Mouse (Mus musculus): Measurements from ENCODE around the gene Gm9508. TPM values are rescaled to one million over a fixed set of nuclear protein-coding genes. Genes with fewer than 3 reads are reported as not detected.
"Not testable (repeated sequence)": the region's sequence is repeated elsewhere in the genome, so short reads cannot be mapped to it uniquely, and the experiment has no call there.

Gm9508 gene
- not detected for total RNA-seq (2021)
- long read RNA-seq, experiment 1: 0 reads
- long read RNA-seq, experiment 2: 0 reads

DNA sequence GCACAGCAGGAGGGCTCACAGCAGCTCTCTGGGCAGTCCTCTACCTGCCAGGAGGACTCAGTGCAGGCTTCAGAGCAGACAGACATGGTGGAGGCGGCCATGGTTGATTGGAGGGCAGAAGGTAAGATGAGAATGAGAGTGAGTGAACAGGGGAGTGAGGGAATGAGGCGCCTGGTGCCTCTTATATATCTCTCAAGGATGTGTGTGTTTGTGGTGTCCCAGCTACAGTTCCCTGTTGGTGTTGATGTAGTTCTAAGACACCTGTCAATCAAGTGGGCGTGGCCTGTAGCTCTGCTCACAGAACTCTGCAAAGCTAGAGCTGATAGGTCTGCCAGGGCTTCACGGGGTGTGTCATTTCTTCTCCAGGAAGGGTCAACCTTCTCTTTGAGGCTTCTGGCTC lies at the start of gene Gm9508:
TSS of gene Gm9508 (minus strand) at position 101 of the 400 bp plus-strand sequence.
- no peak within 1 kb of the TSS for H3K4me3 ChIP-seq
- TF ChIP-seq CTCF (conservative IDR thresholded peaks at IDR 0.05): no peak
- DNase-seq (ENCODE audit: low spot score in 2 of 2): no peak
- no peak within 1 kb of the TSS for H3K27ac ChIP-seq

DNA sequence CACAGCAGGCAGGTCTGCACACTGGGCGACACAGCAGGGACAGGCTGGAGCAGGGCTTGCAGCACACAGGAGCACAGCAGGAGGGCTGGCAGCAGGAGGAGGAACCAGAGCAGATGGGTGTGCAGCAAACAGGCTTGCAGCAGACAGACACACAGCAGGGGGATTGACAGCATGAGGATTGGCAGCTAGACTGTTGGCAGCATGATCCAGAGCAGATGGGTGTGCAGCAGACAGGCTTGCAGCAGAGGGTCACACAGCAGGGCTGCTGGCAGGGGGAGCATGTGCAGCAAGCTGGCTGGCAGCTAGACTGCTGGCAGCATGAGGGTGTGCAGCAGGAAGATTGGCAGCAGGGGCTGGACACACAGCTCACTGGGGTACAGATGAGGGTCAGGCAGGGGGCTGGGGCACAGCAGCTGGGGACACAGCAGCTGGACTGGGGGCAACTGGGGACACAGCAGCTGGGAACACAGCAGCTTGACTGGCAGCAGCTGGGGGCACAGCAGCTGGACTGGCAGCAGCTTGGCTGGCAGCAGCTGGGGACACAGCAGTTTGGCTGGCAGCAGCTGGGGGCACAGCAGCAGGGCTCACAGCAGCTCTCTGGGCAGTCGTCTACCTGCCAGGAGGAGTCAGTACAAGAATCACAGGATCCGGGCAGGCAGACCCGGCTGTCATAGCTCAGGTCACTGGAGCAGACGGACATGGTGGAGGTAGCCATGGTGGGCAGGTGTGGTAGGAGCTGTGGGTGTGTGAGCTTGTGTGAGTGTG lies 45.1 kb upstream of the Gm9508 start, which contains the start of gene Gm18596:
TSS of gene Gm18596 (minus strand) at position 715 of the 765 bp plus-strand sequence.
- DNase-seq (ENCODE audit: low spot score in 2 of 2); H3K27ac ChIP-seq; H3K4me3 ChIP-seq: not testable (repeated sequence)

GRCm38 (mm10) chr10:77738929-77739328 lies 41.9 kb upstream of the Gm9508 start:
- DNase-seq (ENCODE audit: low spot score in 2 of 2): no peak
- H3K27ac ChIP-seq: no peak overlapping the region
- no peak for TF ChIP-seq CTCF (conservative IDR thresholded peaks at IDR 0.05)
- no peak overlapping the region for H3K4me3 ChIP-seq

DNA sequence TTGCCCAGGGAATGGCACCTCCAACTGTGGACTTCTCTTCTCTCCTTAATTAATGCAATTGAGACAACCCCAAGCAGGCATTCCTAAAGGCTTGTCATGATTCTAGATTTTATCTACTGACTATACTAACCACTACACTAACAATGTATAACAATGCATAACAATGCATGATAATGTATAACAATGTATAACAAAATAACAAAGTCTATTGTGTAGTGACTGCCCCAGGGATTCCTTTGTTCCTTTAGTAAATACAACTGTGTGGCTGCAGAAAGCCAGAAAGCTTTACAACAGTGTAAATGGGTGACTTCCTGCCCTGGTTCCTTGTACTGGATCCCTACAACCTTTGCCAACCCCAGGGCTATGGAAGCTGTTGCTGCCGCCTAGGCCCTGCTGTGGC lies 38.9 kb upstream of the Gm9508 start:
- no peak for DNase-seq (ENCODE audit: low spot score in 2 of 2)
- no peak overlapping the region for H3K4me3 ChIP-seq
- H3K27ac ChIP-seq: no peak overlapping the region
- TF ChIP-seq CTCF (conservative IDR thresholded peaks at IDR 0.05): no peak

- no peak overlapping the region for H3K27ac ChIP-seq
- DNase-seq (ENCODE audit: low spot score in 2 of 2): no peak
- no peak overlapping the region for H3K4me3 ChIP-seq
- peak; percentile 60 for TF ChIP-seq CTCF (conservative IDR thresholded peaks at IDR 0.05)
Observed at GRCm38 (mm10) chr10:77729241-77729640, 32.2 kb upstream of the Gm9508 start.

- peak; percentile 61 for TF ChIP-seq CTCF (conservative IDR thresholded peaks at IDR 0.05)
- Histone ChIP-seq H3K4me3 (no peak overlapping the region), H3K27ac (no peak overlapping the region)
- no peak for DNase-seq (ENCODE audit: low spot score in 2 of 2)
Observed at GRCm38 (mm10) chr10:77728280-77728679, 31.2 kb upstream of the Gm9508 start.

DNA sequence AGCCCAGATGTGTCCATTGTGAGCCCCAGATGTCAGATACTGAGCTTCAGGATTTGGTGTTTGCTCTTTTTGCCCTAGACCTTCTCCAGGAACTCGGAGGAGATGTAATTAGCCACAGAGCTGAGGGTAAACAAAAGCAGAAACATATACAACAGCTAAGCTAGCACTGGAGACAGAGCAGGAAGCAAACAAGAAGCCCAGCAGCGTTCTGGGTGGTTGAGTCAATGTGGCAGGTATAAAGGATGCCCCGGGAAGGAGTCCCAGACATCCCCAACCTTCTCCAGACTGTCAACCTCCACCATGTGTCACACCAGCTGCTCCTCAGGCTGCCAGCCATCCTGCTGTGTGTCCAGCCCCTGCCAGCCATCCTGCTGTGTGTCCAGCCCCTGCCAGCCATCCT lies 29.2 kb upstream of the Gm9508 start, which contains the start of gene Gm10100:
TSS of gene Gm10100 (plus strand) at position 301 of the 400 bp plus-strand sequence.
- no peak within 1 kb of the TSS for H3K27ac ChIP-seq
- DNase-seq (ENCODE audit: low spot score in 2 of 2): no peak
- no peak within 1 kb of the TSS for H3K4me3 ChIP-seq
- TF ChIP-seq CTCF (conservative IDR thresholded peaks at IDR 0.05): no peak

- no peak overlapping the region for H3K27ac ChIP-seq
- no peak for DNase-seq (ENCODE audit: low spot score in 2 of 2)
- peak; percentile 47 for TF ChIP-seq CTCF (conservative IDR thresholded peaks at IDR 0.05)
- no peak overlapping the region for H3K4me3 ChIP-seq
Observed at GRCm38 (mm10) chr10:77724855-77725254, 27.8 kb upstream of the Gm9508 start.

GRCm38 (mm10) chr10:77720299-77720698 lies 23.3 kb upstream of the Gm9508 start, which contains the start of gene Krtap12-1:
Krtap12-1 (plus strand) TSS chr10:77720599.
- not testable (repeated sequence) for H3K27ac ChIP-seq; H3K4me3 ChIP-seq; DNase-seq (ENCODE audit: low spot score in 2 of 2)

- Histone ChIP-seq H3K27ac (no peak within 1 kb of the TSS), H3K4me3 (no peak within 1 kb of the TSS)
- DNase-seq (ENCODE audit: low spot score in 2 of 2): no peak
- no peak for TF ChIP-seq CTCF (conservative IDR thresholded peaks at IDR 0.05)
Observed at GRCm38 (mm10) chr10:77715507-77715906, 18.5 kb upstream of the Gm9508 start, which contains the start of gene Gm10142. Gm10142 (plus strand) TSS chr10:77715807.

DNA sequence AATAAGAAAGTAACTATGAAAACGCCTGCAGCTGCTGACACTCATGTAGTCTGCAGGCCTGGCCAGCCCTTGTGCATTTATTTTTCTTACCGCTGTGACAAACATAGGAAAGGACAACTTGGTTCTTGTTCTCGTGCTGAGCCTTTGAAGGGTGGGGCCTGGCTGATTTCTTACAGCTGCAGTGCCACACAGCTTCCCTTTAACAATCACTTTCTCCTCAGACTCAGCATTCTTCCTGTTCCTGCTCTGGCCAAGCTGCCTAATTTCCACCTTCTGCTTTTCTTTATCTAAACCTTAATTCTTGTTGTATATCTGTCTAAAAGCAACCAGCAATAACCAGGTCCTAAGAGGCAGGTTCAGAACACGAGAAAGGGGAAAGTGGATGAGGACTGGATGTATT lies 16.7 kb upstream of the Gm9508 start:
- H3K4me3 ChIP-seq: no peak overlapping the region
- no peak for TF ChIP-seq CTCF (conservative IDR thresholded peaks at IDR 0.05)
- no peak for DNase-seq (ENCODE audit: low spot score in 2 of 2)
- no peak overlapping the region for H3K27ac ChIP-seq

DNA sequence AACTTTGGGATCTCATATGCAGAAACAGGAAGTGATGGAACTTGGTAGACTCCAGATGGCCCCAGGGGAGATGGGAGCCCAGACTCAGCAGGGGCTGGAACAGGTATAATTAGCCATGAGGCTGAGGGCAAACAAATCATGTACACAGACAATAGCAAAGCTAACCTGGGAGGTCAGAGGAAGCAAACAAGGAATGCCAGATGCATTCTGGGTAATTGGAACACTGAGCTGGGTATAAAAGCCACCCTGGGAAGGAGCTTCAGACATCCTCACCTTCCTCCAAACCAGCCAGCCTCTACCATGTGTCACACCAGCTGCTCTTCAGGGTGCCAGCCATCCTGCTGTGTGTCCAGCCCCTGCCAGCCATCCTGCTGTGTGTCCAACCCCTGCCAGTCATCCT lies 14.1 kb upstream of the Gm9508 start, which contains the start of gene Gm10024:
TSS of gene Gm10024 (plus strand) at position 301 of the 400 bp plus-strand sequence.
- not testable (repeated sequence) for H3K4me3 ChIP-seq; H3K27ac ChIP-seq; DNase-seq (ENCODE audit: low spot score in 2 of 2)

GRCm38 (mm10) chr10:77709831-77710230 lies 12.8 kb upstream of the Gm9508 start:
- peak; percentile 68 for TF ChIP-seq CTCF (conservative IDR thresholded peaks at IDR 0.05)
- Histone ChIP-seq H3K27ac (no peak overlapping the region), H3K4me3 (no peak overlapping the region)
- DNase-seq (ENCODE audit: low spot score in 2 of 2): peak in 1 of 2 experiments; percentile 21

- H3K27ac ChIP-seq: no peak within 1 kb of the TSS
- DNase-seq (ENCODE audit: low spot score in 2 of 2): no peak
- H3K4me3 ChIP-seq: no peak within 1 kb of the TSS
- TF ChIP-seq CTCF (conservative IDR thresholded peaks at IDR 0.05): no peak
Observed at GRCm38 (mm10) chr10:77706326-77706725, 9.3 kb upstream of the Gm9508 start, which contains the start of gene Gm10272. Gm10272 (plus strand) TSS chr10:77706626.

- DNase-seq (ENCODE audit: low spot score in 2 of 2); H3K27ac ChIP-seq; H3K4me3 ChIP-seq: not testable (repeated sequence)
Observed at GRCm38 (mm10) chr10:77690356-77690807, 6.7 kb downstream of the Gm9508 start, which contains the start of gene Gm19402. Gm19402 (minus strand) TSS chr10:77690757.
